Mouse (Mus musculus): ENCODE measurements around the gene Olfr690.
"Not testable (repeated sequence)": the region's sequence is repeated elsewhere in the genome, so short reads cannot be mapped to it uniquely, and the experiment has no call there.

Gene Olfr690

GRCm38 (mm10) chr7:105334004-105334403, at the start of gene Olfr690:
Olfr690 (minus strand) TSS chr7:105334104.
- DNase-seq (ENCODE audit: low spot score): no peak

- DNase-seq (ENCODE audit: low spot score): no peak
Observed at GRCm38 (mm10) chr7:105380329-105380728, 46.4 kb upstream of the Olfr690 start.

- DNase-seq (ENCODE audit: low spot score): no peak
Observed at GRCm38 (mm10) chr7:105374866-105375265, 41.0 kb upstream of the Olfr690 start, which contains the start of gene Gm5901. Gm5901 (plus strand) TSS chr7:105375038.

GRCm38 (mm10) chr7:105373976-105374375, 40.1 kb upstream of the Olfr690 start:
- peak; percentile 46 for DNase-seq (ENCODE audit: low spot score)

- DNase-seq (ENCODE audit: low spot score): no peak
Observed at GRCm38 (mm10) chr7:105373509-105373908, 39.6 kb upstream of the Olfr690 start.

GRCm38 (mm10) chr7:105372912-105373311, 39.0 kb upstream of the Olfr690 start:
- no peak for DNase-seq (ENCODE audit: low spot score)

GRCm38 (mm10) chr7:105368521-105368920, 34.6 kb upstream of the Olfr690 start:
- DNase-seq (ENCODE audit: low spot score): no peak

GRCm38 (mm10) chr7:105367930-105368329, 34.0 kb upstream of the Olfr690 start, which contains the start of gene Olfr692:
Olfr692 (plus strand) TSS chr7:105368230.
- no peak for DNase-seq (ENCODE audit: low spot score)

GRCm38 (mm10) chr7:105367268-105367667, 33.4 kb upstream of the Olfr690 start:
- DNase-seq (ENCODE audit: low spot score): no peak

- no peak for DNase-seq (ENCODE audit: low spot score)
Observed at GRCm38 (mm10) chr7:105361713-105362112, 27.8 kb upstream of the Olfr690 start.

- not testable (repeated sequence) for DNase-seq (ENCODE audit: low spot score)
Observed at GRCm38 (mm10) chr7:105356487-105356886, 22.6 kb upstream of the Olfr690 start.

GRCm38 (mm10) chr7:105356064-105356463, 22.2 kb upstream of the Olfr690 start:
- not testable (repeated sequence) for DNase-seq (ENCODE audit: low spot score)

GRCm38 (mm10) chr7:105342752-105343151, 8.8 kb upstream of the Olfr690 start:
- no peak for DNase-seq (ENCODE audit: low spot score)

GRCm38 (mm10) chr7:105342170-105342569, 8.3 kb upstream of the Olfr690 start, which contains the start of gene Olfr691:
Olfr691 (minus strand) TSS chr7:105342270.
- DNase-seq (ENCODE audit: low spot score): no peak

- DNase-seq (ENCODE audit: low spot score): no peak
Observed at GRCm38 (mm10) chr7:105325302-105325701, 8.6 kb downstream of the Olfr690 start.

GRCm38 (mm10) chr7:105310865-105311264, 23.0 kb downstream of the Olfr690 start, which contains the start of gene Olfr689:
Olfr689 (plus strand) TSS chr7:105311165.
- no peak for DNase-seq (ENCODE audit: low spot score)

- DNase-seq (ENCODE audit: low spot score): no peak
Observed at GRCm38 (mm10) chr7:105290051-105290450, 43.9 kb downstream of the Olfr690 start.

- no peak for DNase-seq (ENCODE audit: low spot score)
Observed at GRCm38 (mm10) chr7:105287795-105288194, 46.1 kb downstream of the Olfr690 start, which contains the start of gene Olfr688. Olfr688 (plus strand) TSS chr7:105288095.
